19 mouse cellular contexts compared by ENCODE assay signal in genomic region chr4:132608147-132608546, GRCm38 (mm10). TPM values are rescaled to one million over a fixed set of nuclear protein-coding genes. Genes with fewer than 3 reads are reported as not detected.
A peak's percentile ranks its signal among the peaks of the same experiment; 100 is the strongest.
DNase-seq lines count a peak whose midpoint lies in the region; ATAC-seq and TF ChIP-seq lines count a peak whose summit lies in the region.
"Had no signal": no experiment of that assay in that cellular context is flagged by ENCODE, and none has a peak within 500 bp of the region (broad histone marks: within the 10 kb centered on the region; RNA-seq: fewer than 3 reads in every experiment).

No protein-coding gene starts in this region.

- peak; percentile 59 for ATAC-seq in heart, embryonic 12.5 days (ENCODE audit: insufficient number of reproducible peaks, low FRiP score)
- ATAC-seq: intestine, embryonic 16.5 days; liver, embryonic 12.5 days; midbrain, embryonic 15.5 days had no signal

- H3K36me3 ChIP-seq in heart, embryonic 12.5 days = no peaks in the 10 kb centered on the region
- H3K36me3 ChIP-seq in myocyte (ENCODE audit: control insufficient read depth, insufficient read depth) = no peaks in the 10 kb centered on the region
- H3K36me3 ChIP-seq: embryonic facial prominence, embryonic 10.5 days; limb, embryonic 10.5 days; liver, embryonic 12.5 days; lung, embryonic 15.5 days; midbrain, embryonic 15.5 days had no signal

- WGBS in heart, embryonic 12.5 days = 27% methylated on average over 4 of the region's 4 CpGs

- H3K4me2 ChIP-seq in heart, embryonic 12.5 days = no peak overlapping the region
- peak overlapping the region; percentile 24 for H3K4me2 ChIP-seq in myocyte (ENCODE audit: low read depth)
- H3K4me2 ChIP-seq: hindbrain, embryonic 14.5 days; liver, embryonic 12.5 days; lung, embryonic 15.5 days; midbrain, embryonic 15.5 days had no signal

- H3K4me1 ChIP-seq in heart, embryonic 12.5 days (replicated peaks) = peaks cover 16% of the 10 kb centered on the region
- H3K4me1 ChIP-seq: embryonic facial prominence, embryonic 10.5 days; limb, embryonic 10.5 days; liver, embryonic 12.5 days; midbrain, embryonic 15.5 days had no signal

- H3K9ac ChIP-seq in heart, embryonic 12.5 days = no peak overlapping the region
- H3K9ac ChIP-seq: hindbrain, embryonic 14.5 days; liver, embryonic 12.5 days; lung, embryonic 15.5 days; midbrain, embryonic 15.5 days had no signal

- H3K27me3 ChIP-seq in heart, embryonic 12.5 days (replicated peaks) = 0 out of 2 replicates have a peak, but pooled peaks cover 4% of the 10 kb centered on the region
- H3K27me3 ChIP-seq in myocyte (ENCODE audit: control insufficient read depth, insufficient read depth, insufficient read length) = no peaks in the 10 kb centered on the region
- H3K27me3 ChIP-seq: liver, embryonic 12.5 days; lung, embryonic 15.5 days; midbrain, embryonic 15.5 days had no signal

- DNase-seq in adrenal gland, postnatal 14 days = peak; percentile 16
- no peak for DNase-seq in adrenal gland, postnatal 25 days
- peak; percentile 49 for DNase-seq in R1 (ENCODE audit: low read depth, low spot score)
- no peak for DNase-seq in right cerebral cortex, adult 18-20 months
- DNase-seq in kidney, postnatal 14 days = no peak
- DNase-seq in layer of hippocampus, postnatal 36 days = no peak
- DNase-seq: adrenal gland, adult 8-10 months; cerebellum, postnatal 10 days; kidney, postnatal 10 days; right cerebral cortex, postnatal 4 days had no signal

- H3K4me3 ChIP-seq in heart, embryonic 12.5 days = no peak overlapping the region
- no peak overlapping the region for H3K4me3 ChIP-seq in myocyte
- H3K4me3 ChIP-seq: embryonic facial prominence, embryonic 10.5 days; limb, embryonic 10.5 days; liver, embryonic 12.5 days; lung, embryonic 15.5 days; midbrain, embryonic 15.5 days had no signal

- H3K79me2 ChIP-seq in myocyte (ENCODE audit: control insufficient read depth, insufficient read depth) = no peaks in the 10 kb centered on the region

- no peak overlapping the region for H3ac ChIP-seq in myocyte (ENCODE audit: control insufficient read depth, insufficient read length)

- H3K27ac ChIP-seq in heart, embryonic 12.5 days (ENCODE audit: poor library complexity, severe bottlenecking) = peak overlapping the region; percentile 74
- H3K27ac ChIP-seq: embryonic facial prominence, embryonic 10.5 days; hindbrain, embryonic 14.5 days; limb, embryonic 10.5 days; liver, embryonic 12.5 days; lung, embryonic 15.5 days; midbrain, embryonic 15.5 days had no signal

- H3K9me3 ChIP-seq in heart, embryonic 12.5 days (replicated peaks) = no peaks in the 10 kb centered on the region
- H3K9me3 ChIP-seq: embryonic facial prominence, embryonic 10.5 days; limb, embryonic 10.5 days; liver, embryonic 12.5 days; lung, embryonic 15.5 days; midbrain, embryonic 15.5 days had no signal

- no peak for TF ChIP-seq POLR2A in myocyte (IDR thresholded peaks at IDR 0.05; ENCODE audit: insufficient read length, low read depth)

TF ChIP-seq in myocyte, 11 proteins besides CTCF, POLR2A, EP300 and RAD21:
- TF ChIP-seq CEBPB (IDR thresholded peaks at IDR 0.05; ENCODE audit: insufficient read depth, poor library complexity, severe bottlenecking) = no peak
- peak; percentile 23 for TF ChIP-seq USF1 (IDR thresholded peaks at IDR 0.05; ENCODE audit: low read depth)
- TF ChIP-seq POLR2AphosphoS2 (IDR thresholded peaks at IDR 0.05; ENCODE audit: insufficient read length, low read depth) = no peak
- TF ChIP-seq MYOG (IDR thresholded peaks at IDR 0.05; ENCODE audit: control insufficient read depth in 1 of 3, insufficient read depth in 1 of 3, insufficient read length in 2 of 3, low read depth in 2 of 3) = no peak
- TF ChIP-seq E2F4 (IDR thresholded peaks at IDR 0.05; ENCODE audit: insufficient read depth) = no peak

RNA-seq across cellular contexts. Expression of gene Eya3, which starts 30.6 kb away (rescaled TPM):
- 26.7 and 27.2 TPM in 2 replicates for total RNA-seq in adrenal gland, postnatal 14 days (2021)
- 22.4 and 28.8 TPM in 2 replicates for total RNA-seq in adrenal gland, postnatal 25 days (2021)
- 23.5 and 23.9 TPM in 2 replicates for polyA plus RNA-seq in heart, embryonic 12.5 days (2016; fragmentation: Nextera tagmentation; extraction: Ambion mirVana)
- polyA plus RNA-seq in myocyte (2012; fragmentation: generic; extraction: Trizol) = 22.2 TPM
- total RNA-seq in layer of hippocampus, postnatal 36 days (2021) = 10 to 100 TPM; 24.2 to 24.3 TPM

RNA-seq across cellular contexts. Expression of gene Ptafr, which starts 44.3 kb away (rescaled TPM):
- 1.4 and 1.5 TPM in 2 replicates for total RNA-seq in adrenal gland, postnatal 14 days (2021)
- total RNA-seq in adrenal gland, postnatal 25 days (2021) = 0.76 and 0.97 TPM in 2 replicates
- polyA plus RNA-seq in heart, embryonic 12.5 days (2016; fragmentation: Nextera tagmentation; extraction: Ambion mirVana) = 0.23 and 0.27 TPM in 2 replicates
- polyA plus RNA-seq in myocyte (2012; fragmentation: generic; extraction: Trizol) = not detected
- total RNA-seq in layer of hippocampus, postnatal 36 days (2021) = 1 to 10 TPM; 1.2 TPM

Comparison
In these comparisons a context has a peak if more than half of its experiments do, and no peak if none do; other contexts are left out.
1. DNase-seq: peak in adrenal gland, postnatal 14 days (single experiment) and R1 (single experiment); none in adrenal gland, postnatal 25 days (single experiment), right cerebral cortex, adult 18-20 months (single experiment), kidney, postnatal 14 days (single experiment) and layer of hippocampus, postnatal 36 days (0 of 2).